Comparison of ENCODE assay signal across 19 mouse cellular contexts in the genomic region with DNA sequence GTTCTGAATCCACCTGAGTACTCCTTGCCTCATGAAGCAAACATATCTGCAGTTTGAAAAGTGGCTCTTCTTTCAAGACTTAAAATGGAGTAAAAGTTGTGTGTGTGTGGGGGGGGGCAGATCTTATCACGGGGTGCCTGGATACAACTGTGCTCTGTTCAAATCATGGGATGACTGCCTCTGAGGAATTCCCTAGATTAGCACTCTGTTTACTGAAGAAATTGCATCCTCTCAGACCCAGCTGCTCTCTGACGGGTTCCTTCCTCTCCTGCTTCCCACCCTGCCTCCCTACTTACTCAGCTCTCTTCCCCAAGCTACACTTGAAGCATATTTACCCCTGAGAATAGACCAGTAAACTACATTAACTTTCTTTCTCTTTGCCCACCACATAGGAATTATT.
DNase-seq lines count a peak whose midpoint lies in the region; ATAC-seq and TF ChIP-seq lines count a peak whose summit lies in the region.
"Had no signal": no experiment of that assay in that cellular context is flagged by ENCODE, and none has a peak within 500 bp of the region (broad histone marks: within the 10 kb centered on the region; RNA-seq: fewer than 3 reads in every experiment).

No protein-coding gene starts in this region.

- H3K4me3 ChIP-seq in kidney, embryonic 15.5 days (replicated peaks) = no peak overlapping the region
- H3K4me3 ChIP-seq in kidney, postnatal 0 days (replicated peaks; ENCODE audit: low read depth, low read length) = no peak overlapping the region
- H3K4me3 ChIP-seq: embryonic facial prominence, embryonic 10.5 days; embryonic facial prominence, embryonic 12.5 days; forebrain, embryonic 13.5 days; forebrain, embryonic 15.5 days had no signal

- no peak overlapping the region for H3K9ac ChIP-seq in kidney, embryonic 15.5 days
- no peak overlapping the region for H3K9ac ChIP-seq in kidney, postnatal 0 days (ENCODE audit: low read depth, low read length)
- H3K9ac ChIP-seq: embryonic facial prominence, embryonic 12.5 days; forebrain, embryonic 13.5 days; forebrain, embryonic 15.5 days had no signal

- H3K27me3 ChIP-seq in kidney, embryonic 15.5 days = no peaks in the 10 kb centered on the region
- H3K27me3 ChIP-seq in kidney, postnatal 0 days (ENCODE audit: insufficient read depth, low read length) = no peaks in the 10 kb centered on the region
- H3K27me3 ChIP-seq in Patski = no peaks in the 10 kb centered on the region
- H3K27me3 ChIP-seq: embryonic facial prominence, embryonic 12.5 days; forebrain, embryonic 15.5 days had no signal

- no peaks in the 10 kb centered on the region for H3K36me3 ChIP-seq in kidney, embryonic 15.5 days
- H3K36me3 ChIP-seq in kidney, postnatal 0 days (ENCODE audit: insufficient read depth, low read length) = no peaks in the 10 kb centered on the region
- H3K36me3 ChIP-seq: embryonic facial prominence, embryonic 10.5 days; embryonic facial prominence, embryonic 12.5 days; forebrain, embryonic 15.5 days had no signal

- no peak overlapping the region for H3K4me2 ChIP-seq in kidney, embryonic 15.5 days
- H3K4me2 ChIP-seq in kidney, postnatal 0 days (ENCODE audit: low read length) = no peak overlapping the region
- H3K4me2 ChIP-seq: embryonic facial prominence, embryonic 12.5 days; forebrain, embryonic 13.5 days; forebrain, embryonic 15.5 days had no signal

- in situ Hi-C loops in Patski (cut with MboI; ENCODE audit: low pct_unique_long_range_greater_than_20kb) = no loop called here

- CTCF ChIA-PET in Patski (lab: Charles Lee) = interaction anchor here (1.2 kb wide), 1 partner anchor 22 kb away, joined by 3 read pairs; no protein-coding TSS in a partner anchor

- H3K4me1 ChIP-seq in kidney, embryonic 15.5 days = peaks cover 21% of the 10 kb centered on the region
- 0 out of 2 replicates have a peak, but pooled peaks cover 5% of the 10 kb centered on the region for H3K4me1 ChIP-seq in kidney, postnatal 0 days (replicated peaks; ENCODE audit: insufficient read depth, low read length)

- no peak for TF ChIP-seq CTCF in kidney, postnatal 0 days (IDR thresholded peaks at IDR 0.05; ENCODE audit: low read depth)
- TF ChIP-seq CTCF in Patski (IDR thresholded peaks at IDR 0.05) = no peak

- ATAC-seq in kidney, embryonic 15.5 days (replicated peaks; ENCODE audit: low FRiP score) = peak; percentile 80; the same call in 1 of the 2 replicates
- ATAC-seq in kidney, postnatal 0 days (replicated peaks; ENCODE audit: low FRiP score, low read depth) = no peak
- peak; percentile 83 for ATAC-seq in Patski
- ATAC-seq: activated CD4-positive, CD25-positive, alpha-beta regulatory T cell, adult 4 months; forebrain, embryonic 13.5 days; forebrain, embryonic 15.5 days had no signal

- WGBS in kidney, embryonic 15.5 days = 28% methylated on average over 2 of the region's 2 CpGs
- 28% methylated on average over 2 of the region's 2 CpGs for WGBS in kidney, postnatal 0 days

- DNase-seq in kidney, adult 8-10 months = no peak
- DNase-seq in kidney, postnatal 0 days (ENCODE audit: low spot score) = peak; percentile 69
- no peak for DNase-seq in kidney, adult 11 months
- no peak for DNase-seq in Patski (ENCODE audit: low read depth, low spot score)
- DNase-seq in layer of hippocampus, postnatal 36 days = no peak
- DNase-seq: adrenal gland, adult 8-10 months; adrenal gland, postnatal 14 days; adrenal gland, postnatal 36 days; cerebellum, adult 11-12 months; cerebellum, adult 2 months; cerebellum, adult 9-10 months; cerebellum, postnatal 10 days; cerebellum, postnatal 25 days had no signal

- no peaks in the 10 kb centered on the region for H3K9me3 ChIP-seq in kidney, embryonic 15.5 days (replicated peaks)
- no peaks in the 10 kb centered on the region for H3K9me3 ChIP-seq in kidney, postnatal 0 days (replicated peaks; ENCODE audit: low read length)
- H3K9me3 ChIP-seq: embryonic facial prominence, embryonic 10.5 days; embryonic facial prominence, embryonic 12.5 days; forebrain, embryonic 13.5 days; forebrain, embryonic 15.5 days had no signal

- H3K27ac ChIP-seq in kidney, embryonic 15.5 days = no peak overlapping the region
- H3K27ac ChIP-seq in kidney, postnatal 0 days = no peak overlapping the region
- H3K27ac ChIP-seq: embryonic facial prominence, embryonic 10.5 days; embryonic facial prominence, embryonic 12.5 days; forebrain, embryonic 13.5 days; forebrain, embryonic 15.5 days had no signal

- POLR2A ChIA-PET in Patski (lab: Charles Lee) = interaction anchor here (0.8 kb wide), 1 partner anchor 83 kb away, joined by 3 read pairs; no protein-coding TSS in a partner anchor
